Mouse (Mus musculus) cortical plate, adult 2 months (tissue): ENCODE measurements at regions not wholly inside any gene's neighbourhood (a gene's known extent, or its start where the extent isn't known, plus 50 kb on each side); places are given as distances from the start of the nearest gene placed in this dataset.

ENCODE experiments used
- CTCF ChIP-seq: fragments of 200-500 bp; IDR thresholded peaks from 2 replicates; pipeline ENCODE4 v1.5.1; 2011; ENCODE audit warnings: mild to moderate bottlenecking, control low read depth, low read length; ENCODE audit not compliant: insufficient read depth; ENCODE audit errors: extremely low read depth
- POLR2A ChIP-seq: fragments of 200-500 bp; IDR thresholded peaks from 2 replicates; pipeline ENCODE4 v1.6.1; 2011; ENCODE audit warnings: mild to moderate bottlenecking, low read length, control low read depth; ENCODE audit not compliant: insufficient read depth; ENCODE audit errors: extremely low read depth

- TF ChIP-seq CTCF = no peak
- no peak for TF ChIP-seq POLR2A
Observed at GRCm38 (mm10) chr2:148537914-148538510, 94.6 kb upstream of the Cd93 start.
